Mouse (Mus musculus) embryo, embryonic 9.5 days (tissue): ENCODE measurements around the gene Sidt1.

Source experiments
- DNase-seq: peaks from one replicate; pipeline ENCODE4 v3.0.0-alpha.2; 2017; ENCODE audit errors: extremely low spot score

The Sidt1 gene

GRCm38 (mm10) chr16:44252735-44253134 is 80.3 kb downstream of the Sidt1 start:
- no peak for DNase-seq

- DNase-seq = no peak
Observed at GRCm38 (mm10) chr16:44249985-44250384, 83.0 kb downstream of the Sidt1 start.

- DNase-seq = no peak
Observed at GRCm38 (mm10) chr16:44243323-44243722, 89.7 kb downstream of the Sidt1 start.

GRCm38 (mm10) chr16:44242633-44243032 is 90.4 kb downstream of the Sidt1 start:
- DNase-seq = peak; percentile 78

GRCm38 (mm10) chr16:44240406-44240805 is 92.6 kb downstream of the Sidt1 start:
- DNase-seq = no peak

- no peak for DNase-seq
Observed at GRCm38 (mm10) chr16:44238835-44239263, 94.1 kb downstream of the Sidt1 start.

- no peak for DNase-seq
Observed at GRCm38 (mm10) chr16:44237836-44238235, 95.2 kb downstream of the Sidt1 start.

GRCm38 (mm10) chr16:44233019-44233418 is 100.0 kb downstream of the Sidt1 start:
- DNase-seq = no peak

GRCm38 (mm10) chr16:44226706-44227291 is 106.2 kb downstream of the Sidt1 start:
- DNase-seq = no peak

GRCm38 (mm10) chr16:44221463-44221862 is 111.5 kb downstream of the Sidt1 start:
- no peak for DNase-seq

- no peak for DNase-seq
Observed at GRCm38 (mm10) chr16:44216417-44216816, 116.6 kb downstream of the Sidt1 start.

GRCm38 (mm10) chr16:44215513-44215912 is 117.5 kb downstream of the Sidt1 start:
- no peak for DNase-seq

GRCm38 (mm10) chr16:44212703-44213102 is 120.3 kb downstream of the Sidt1 start:
- DNase-seq = no peak

- no peak for DNase-seq
Observed at GRCm38 (mm10) chr16:44211054-44211414, 122.0 kb downstream of the Sidt1 start.

GRCm38 (mm10) chr16:44210156-44211053 is 122.6 kb downstream of the Sidt1 start:
- no peak for DNase-seq

- no peak for DNase-seq
Observed at GRCm38 (mm10) chr16:44205973-44206372, 127.0 kb downstream of the Sidt1 start.

- DNase-seq = no peak
Observed at GRCm38 (mm10) chr16:44204331-44204730, 128.7 kb downstream of the Sidt1 start.

GRCm38 (mm10) chr16:44200146-44200545 is 132.8 kb downstream of the Sidt1 start:
- no peak for DNase-seq

- no peak for DNase-seq
Observed at GRCm38 (mm10) chr16:44199066-44199703, 133.8 kb downstream of the Sidt1 start.

- no peak for DNase-seq
Observed at GRCm38 (mm10) chr16:44190968-44191367, 142.0 kb downstream of the Sidt1 start.
